Mouse (Mus musculus) thymus, postnatal 0 days (tissue): ENCODE results near the gene Wnt7b. TPM values are rescaled to one million over a fixed set of nuclear protein-coding genes. Genes with fewer than 3 reads are reported as not detected.
A peak's percentile ranks its signal among the peaks of the same experiment; 100 is the strongest.

Experiments
- DNase-seq: peaks from one replicate; pipeline ENCODE4 v3.0.0-alpha.2; 2015; ENCODE audit warnings: low spot score
- polyA plus RNA-seq: library from polyadenylated mRNA; unstranded; fragments of >200 nt; fragmentation: Nextera tagmentation; extraction: Ambion mirVana; gene quantifications from 2 replicates; pipeline ENCODE4 v1.2.1, GENCODE M21; 2015

Gene Wnt7b
- polyA plus RNA-seq, 1 experiment from 2014 or later: 1.3 TPM

GRCm38 (mm10) chr15:85601202-85601601 lies 18.9 kb upstream of the Wnt7b start:
- no peak for DNase-seq

GRCm38 (mm10) chr15:85600696-85601094 lies 18.4 kb upstream of the Wnt7b start:
- no peak for DNase-seq

GRCm38 (mm10) chr15:85599887-85600695 lies 17.8 kb upstream of the Wnt7b start:
- no peak for DNase-seq

GRCm38 (mm10) chr15:85598984-85599886 lies 17.0 kb upstream of the Wnt7b start:
- DNase-seq: peak; percentile 31

- no peak for DNase-seq
These were observed 16.2 kb upstream of the Wnt7b start for GRCm38 (mm10) chr15:85598443-85598842.

GRCm38 (mm10) chr15:85597403-85597802 lies 15.1 kb upstream of the Wnt7b start:
- no peak for DNase-seq

GRCm38 (mm10) chr15:85592674-85593073 lies 10.4 kb upstream of the Wnt7b start:
- no peak for DNase-seq

- DNase-seq: no peak
These were observed 8.6 kb upstream of the Wnt7b start for GRCm38 (mm10) chr15:85590831-85591230.

GRCm38 (mm10) chr15:85583504-85583903 lies 1.2 kb upstream of the Wnt7b start:
- DNase-seq: peak; percentile 79

- DNase-seq: peak; percentile 76
These were observed 751 bp upstream of the Wnt7b start for GRCm38 (mm10) chr15:85583024-85583423.

- no peak for DNase-seq
These were observed 659 bp downstream of the Wnt7b start for GRCm38 (mm10) chr15:85581563-85582064.

- DNase-seq: no peak
These were observed 1.2 kb downstream of the Wnt7b start for GRCm38 (mm10) chr15:85580934-85581562.

- DNase-seq: no peak
These were observed 1.8 kb downstream of the Wnt7b start for GRCm38 (mm10) chr15:85580483-85580882.

- DNase-seq: no peak
These were observed 4.5 kb downstream of the Wnt7b start for GRCm38 (mm10) chr15:85577583-85578460.

- DNase-seq: no peak
These were observed 5.5 kb downstream of the Wnt7b start for GRCm38 (mm10) chr15:85576511-85577440.

GRCm38 (mm10) chr15:85576110-85576509 lies 6.2 kb downstream of the Wnt7b start:
- no peak for DNase-seq

- DNase-seq: no peak
These were observed 7.7 kb downstream of the Wnt7b start for GRCm38 (mm10) chr15:85574558-85574957.

GRCm38 (mm10) chr15:85574086-85574485 lies 8.2 kb downstream of the Wnt7b start:
- DNase-seq: no peak

GRCm38 (mm10) chr15:85572619-85573254 lies 9.5 kb downstream of the Wnt7b start:
- DNase-seq: no peak
